Mouse (Mus musculus) megakaryocyte, embryonic 14.5 days (primary cell): ENCODE data around the gene Oxnad1.

Source experiments
- FLI1 ChIP-seq: IDR thresholded peaks from 2 replicates; pipeline ENCODE4 v1.6.1; 2012; ENCODE audit warnings: low read length, inconsistent platforms, mixed read lengths
- GATA1 ChIP-seq: IDR thresholded peaks from 3 replicates; pipeline ENCODE4 v1.6.1; 2012; ENCODE audit warnings: mixed read lengths, low read length, inconsistent platforms, borderline replicate concordance

GRCm38 (mm10) chr14:32081026-32081425, 4.1 kb upstream of the Oxnad1 start:
- TF ChIP-seq GATA1: no peak
- TF ChIP-seq FLI1: no peak
